In genomic region chr6:120834766-120835321, GRCm38 (mm10) we compare ENCODE assay signal across 16 mouse cellular contexts. TPM values are rescaled to one million over a fixed set of nuclear protein-coding genes. Genes with fewer than 3 reads are reported as not detected.
DNase-seq lines count a peak whose midpoint lies in the region; ATAC-seq and TF ChIP-seq lines count a peak whose summit lies in the region.
"Had no signal": no experiment of that assay in that cellular context is flagged by ENCODE, and none has a peak within 500 bp of the region (broad histone marks: within the 10 kb centered on the region; RNA-seq: fewer than 3 reads in every experiment).

No protein-coding gene starts in this region.

- ATAC-seq in liver, embryonic 13.5 days (ENCODE audit: low read depth), result no peak
- no peak for ATAC-seq in liver, postnatal 0 days
- ATAC-seq in activated CD4-positive, CD25-positive, alpha-beta regulatory T cell, adult 4 months, result no peak

- H3K27me3 ChIP-seq in MEL (ENCODE audit: control insufficient read depth in 1 of 2, insufficient read depth in 2 of 2, low read length in 2 of 2), result no peaks in the 10 kb centered on the region
- no peaks in the 10 kb centered on the region for H3K27me3 ChIP-seq in liver, embryonic 13.5 days
- no peaks in the 10 kb centered on the region for H3K27me3 ChIP-seq in liver, postnatal 0 days (ENCODE audit: insufficient read depth, low read length)
- H3K27me3 ChIP-seq: embryonic facial prominence, embryonic 13.5 days; heart, embryonic 13.5 days had no signal

- WGBS in liver, embryonic 13.5 days (ENCODE audit: insufficient replicate concordance), result 16% methylated on average over 4 of the region's 4 CpGs
- 52% methylated on average over 4 of the region's 4 CpGs for WGBS in liver, postnatal 0 days (ENCODE audit: insufficient replicate concordance)

- DNase-seq in gastrocnemius, adult 2 months, result no peak
- no peak for DNase-seq in gastrocnemius, postnatal 36 days
- DNase-seq in MEL (ENCODE audit: low read depth, low spot score), result peak; percentile 65
- DNase-seq in liver, embryonic 13.5 days, result peak; percentile 48
- no peak for DNase-seq in liver, postnatal 0 days
- DNase-seq in kidney, postnatal 14 days, result no peak
- DNase-seq in heart, postnatal 4 days, result no peak
- DNase-seq: adrenal gland, postnatal 10 days; cerebellum, adult 18-20 months; cerebellum, adult 9-11 months; cerebellum, postnatal 36 days; gastrocnemius, postnatal 14 days had no signal

- H3K9ac ChIP-seq in MEL (ENCODE audit: control insufficient read depth, low read depth, low read length, poor library complexity, severe bottlenecking), result peak overlapping the region; percentile 98; the same call in 1 of the 2 replicates
- peak overlapping the region; percentile 99 for H3K9ac ChIP-seq in liver, embryonic 13.5 days
- no peak overlapping the region for H3K9ac ChIP-seq in liver, postnatal 0 days (replicated peaks)

- TF ChIP-seq RAD21 in MEL (IDR thresholded peaks at IDR 0.05; ENCODE audit: low read depth, low read length), result no peak

- no peak for TF ChIP-seq CTCF in gastrocnemius, adult 2 months (IDR thresholded peaks at IDR 0.05)
- no peak for TF ChIP-seq CTCF in MEL (IDR thresholded peaks at IDR 0.05 in 2 of 3, conservative IDR thresholded peaks at IDR 0.05 in 1 of 3; ENCODE audit: control insufficient read depth in 1 of 3, insufficient read depth in 1 of 3, low read depth in 2 of 3, low read length in 3 of 3, poor library complexity in 1 of 3, severe bottlenecking in 1 of 3)
- TF ChIP-seq CTCF in liver, postnatal 0 days (IDR thresholded peaks at IDR 0.05; ENCODE audit: low read depth), result no peak

- no peaks in the 10 kb centered on the region for H3K9me3 ChIP-seq in MEL (replicated peaks; ENCODE audit: insufficient read depth, low read length)
- H3K9me3 ChIP-seq in liver, embryonic 13.5 days (replicated peaks), result 0 out of 2 replicates have a peak, but pooled peaks cover 3% of the 10 kb centered on the region
- no peaks in the 10 kb centered on the region for H3K9me3 ChIP-seq in liver, postnatal 0 days (ENCODE audit: low read length)
- H3K9me3 ChIP-seq: embryonic facial prominence, embryonic 13.5 days; heart, embryonic 13.5 days; hindbrain, embryonic 13.5 days had no signal

- intact Hi-C loops in gastrocnemius, adult 2 months (cut with DNase I), result no loop called here
- intact Hi-C loops in gastrocnemius, postnatal 36 days (cut with DNase I), result no loop called here

- peaks cover 32% of the 10 kb centered on the region for H3K79me2 ChIP-seq in MEL (ENCODE audit: control insufficient read depth, insufficient read depth, low read length, poor library complexity)

- no peak for TF ChIP-seq POLR2A in MEL (IDR thresholded peaks at IDR 0.05; ENCODE audit: control insufficient read depth in 1 of 2, insufficient read depth in 1 of 2, low read depth in 1 of 2, low read length in 2 of 2, poor library complexity in 1 of 2)

- H3K4me2 ChIP-seq in liver, embryonic 13.5 days, result peak overlapping the region; percentile 70
- H3K4me2 ChIP-seq in liver, postnatal 0 days (ENCODE audit: low read depth, low read length), result peak overlapping the region; percentile 82; the same call in 1 of the 2 replicates

- H3K27ac ChIP-seq in gastrocnemius, adult 2 months, result peak overlapping the region; percentile 95; the same call in 1 of the 2 replicates
- peak overlapping the region; percentile 99 for H3K27ac ChIP-seq in MEL (ENCODE audit: control insufficient read depth, low read depth, low read length)
- peak overlapping the region; percentile 95 for H3K27ac ChIP-seq in liver, embryonic 13.5 days
- H3K27ac ChIP-seq in liver, postnatal 0 days (ENCODE audit: low read depth), result peak overlapping the region; percentile 99

- H3K4me1 ChIP-seq in MEL (ENCODE audit: control insufficient read depth in 1 of 2, insufficient read depth in 2 of 2, low read length in 2 of 2), result peaks cover 23 to 34% of the 10 kb centered on the region in 2 experiments
- peaks cover 79% of the 10 kb centered on the region for H3K4me1 ChIP-seq in liver, embryonic 13.5 days (replicated peaks)
- H3K4me1 ChIP-seq in liver, postnatal 0 days (ENCODE audit: insufficient read depth), result peaks cover 49% of the 10 kb centered on the region

- H3K36me3 ChIP-seq in MEL (ENCODE audit: control insufficient read depth in 1 of 2, insufficient read depth in 2 of 2, low read length in 2 of 2), result peaks cover 7 to 50% of the 10 kb centered on the region in 2 experiments
- H3K36me3 ChIP-seq in liver, embryonic 13.5 days, result peaks cover 19% of the 10 kb centered on the region
- peaks cover 4% of the 10 kb centered on the region; the same call in 1 of the 2 replicates for H3K36me3 ChIP-seq in liver, postnatal 0 days (replicated peaks; ENCODE audit: insufficient read depth, low read length)

- no peak overlapping the region for H3K4me3 ChIP-seq in gastrocnemius, adult 2 months
- peak overlapping the region in 1 of 2 experiments; percentile 75; a peak in 1 of 4 replicates for H3K4me3 ChIP-seq in MEL (ENCODE audit: control insufficient read depth in 1 of 2, insufficient read depth in 1 of 2, low read depth in 2 of 2, low read length in 2 of 2)
- 0 out of 2 replicates have a peak overlapping the region, but pooled peaks have one; percentile 93 for H3K4me3 ChIP-seq in liver, embryonic 13.5 days (replicated peaks)
- H3K4me3 ChIP-seq in liver, postnatal 0 days (ENCODE audit: low read depth, low read length), result no peak overlapping the region

- peak; percentile 85 to 94 for TF ChIP-seq EP300 in MEL (IDR thresholded peaks at IDR 0.05; ENCODE audit: low read depth in 1 of 2, low read length in 2 of 2)
- peak; percentile 92 for TF ChIP-seq EP300 in liver, postnatal 0 days (IDR thresholded peaks at IDR 0.05; ENCODE audit: low read depth)

TF ChIP-seq in MEL, 35 proteins besides CTCF, POLR2A, EP300 and RAD21:
- TF ChIP-seq GABPA (IDR thresholded peaks at IDR 0.05; ENCODE audit: low read depth, low read length), result no peak
- no peak for TF ChIP-seq CHD1 (IDR thresholded peaks at IDR 0.05; ENCODE audit: low read depth, low read length)
- peak; percentile 98 for TF ChIP-seq MYB (IDR thresholded peaks at IDR 0.05; ENCODE audit: low read depth, low read length)
- TF ChIP-seq POLR2AphosphoS5 (IDR thresholded peaks at IDR 0.05; ENCODE audit: borderline replicate concordance, low read depth, low read length), result no peak
- TF ChIP-seq KAT2A (conservative IDR thresholded peaks at IDR 0.05; ENCODE audit: low read depth, low read length), result no peak
- TF ChIP-seq ETS1 (IDR thresholded peaks at IDR 0.05; ENCODE audit: low read depth, low read length), result peak; percentile 75; the same call in 1 of the 2 replicates
- 0 out of 2 replicates have a peak, but pooled peaks have one; percentile 30 for TF ChIP-seq ZNF384 (IDR thresholded peaks at IDR 0.05; ENCODE audit: low read depth, low read length)
- no peak for TF ChIP-seq NRF1 (IDR thresholded peaks at IDR 0.05; ENCODE audit: insufficient read depth, low read depth, low read length, poor library complexity, severe bottlenecking)
- peak; percentile 91 for TF ChIP-seq TCF12 (IDR thresholded peaks at IDR 0.05; ENCODE audit: low read depth, low read length)
- peak; percentile 88 for TF ChIP-seq GATA1 (IDR thresholded peaks at IDR 0.05; ENCODE audit: low read depth, low read length)
- no peak for TF ChIP-seq MAZ (IDR thresholded peaks at IDR 0.05; ENCODE audit: low read depth, low read length)

RNA-seq across cellular contexts. Expression of gene Bcl2l13, which starts 1.2 kb away (rescaled TPM):
- 10 to 100 TPM; 65.3 to 74.2 TPM for total RNA-seq in gastrocnemius, adult 2 months (2021)
- total RNA-seq in gastrocnemius, postnatal 36 days (2021), result 10 to 100 TPM; 59.6 to 67.3 TPM
- total RNA-seq in MEL (2012; rRNA removed), result 48.0 and 49.9 TPM in 2 replicates
- 10 to 100 TPM in 1 of 2 experiments, not detected in 1; 43.7 TPM for polyA plus RNA-seq in MEL (2012; ENCODE audit: insufficient read depth in 1 of 2, insufficient read length in 2 of 2, low read depth in 1 of 2, low replicate concordance in 2 of 2, missing spikeins in 1 of 2)
- 37.7 and 44.1 TPM in 2 replicates for polyA plus RNA-seq in liver, embryonic 13.5 days (2015; fragmentation: Nextera tagmentation; extraction: Ambion mirVana)
- 18.4 and 20.4 TPM in 2 replicates for polyA plus RNA-seq in liver, postnatal 0 days (2015; fragmentation: Nextera tagmentation; extraction: Ambion mirVana)
- 1 to 10 TPM; 8.0 to 8.8 TPM for polyA plus RNA-seq in activated CD4-positive, CD25-positive, alpha-beta regulatory T cell, adult 4 months (2017; shearing (Covaris generic))
- 10 to 100 TPM; 69.7 to 69.8 TPM for total RNA-seq in heart, postnatal 4 days (2021)

RNA-seq across cellular contexts. Expression of gene Atp6v1e1, which starts 12.3 kb away (rescaled TPM):
- total RNA-seq in gastrocnemius, adult 2 months (2021), result 100 to 1,000 TPM; 127 to 137 TPM
- 100 to 1,000 TPM; 113 to 124 TPM for total RNA-seq in gastrocnemius, postnatal 36 days (2021)
- 100 and 123 TPM in 2 replicates for total RNA-seq in MEL (2012; rRNA removed)
- 100 to 1,000 TPM in 1 of 2 experiments, not detected in 1; 129 TPM for polyA plus RNA-seq in MEL (2012; ENCODE audit: insufficient read depth in 1 of 2, insufficient read length in 2 of 2, low read depth in 1 of 2, low replicate concordance in 2 of 2, missing spikeins in 1 of 2)
- polyA plus RNA-seq in liver, embryonic 13.5 days (2015; fragmentation: Nextera tagmentation; extraction: Ambion mirVana), result 158 and 180 TPM in 2 replicates
- polyA plus RNA-seq in liver, postnatal 0 days (2015; fragmentation: Nextera tagmentation; extraction: Ambion mirVana), result 193 and 199 TPM in 2 replicates
- 10 to 100 TPM; 85.8 to 86.2 TPM for polyA plus RNA-seq in activated CD4-positive, CD25-positive, alpha-beta regulatory T cell, adult 4 months (2017; shearing (Covaris generic))
- total RNA-seq in heart, postnatal 4 days (2021), result 100 to 1,000 TPM; 145 TPM

Comparison
In these comparisons a context has a peak if more than half of its experiments do, and no peak if none do; other contexts are left out.
1. DNase-seq: peak in MEL (single experiment) and liver, embryonic 13.5 days (single experiment); none in gastrocnemius, adult 2 months (single experiment), gastrocnemius, postnatal 36 days (0 of 2), liver, postnatal 0 days (single experiment), kidney, postnatal 14 days (single experiment) and heart, postnatal 4 days (single experiment).
2. Peak in every context shown above with its lines, with median percentiles within 50 percentile points of each other: H3K27ac ChIP-seq.